Mouse (Mus musculus) stomach, postnatal 0 days (tissue): ENCODE results near the gene Lrrc17. TPM values are rescaled to one million over a fixed set of nuclear protein-coding genes. Genes with fewer than 3 reads are reported as not detected.

ENCODE experiments used
- ATAC-seq: fragments of 200-750 bp; cut with Nextera tagmentation; 2 replicates; pipeline ENCODE4 v1.8.0; 2017; ENCODE audit not compliant: low FRiP score, low TSS enrichment
- DNase-seq: peaks from one replicate; pipeline ENCODE4 v3.0.0-alpha.2; 2016; ENCODE audit warnings: low spot score
- H3K27ac ChIP-seq: fragments of 300-500 bp; sonication (generic); replicated peaks from 2 replicates; pipeline ENCODE4 v1.5.1; 2014; ENCODE audit warnings: mild to moderate bottlenecking, control low read depth
- H3K27me3 ChIP-seq: fragments of 300-500 bp; sonication (generic); 2 replicates; pipeline ENCODE4 v1.6.1; 2014; ENCODE audit warnings: low read length; ENCODE audit not compliant: control insufficient read depth, insufficient read depth
- H3K36me3 ChIP-seq: fragments of 300-500 bp; sonication (generic); 2 replicates; pipeline ENCODE4 v1.6.1; 2014; ENCODE audit warnings: low read length, mixed read lengths; ENCODE audit not compliant: control insufficient read depth, insufficient read depth
- H3K4me1 ChIP-seq: fragments of 300-500 bp; sonication (generic); replicated peaks from 2 replicates; pipeline ENCODE4 v1.6.1; 2014; ENCODE audit warnings: antibody characterized with exemption; ENCODE audit not compliant: control insufficient read depth, insufficient read depth
- H3K4me2 ChIP-seq: fragments of 300-500 bp; sonication (generic); replicated peaks from 2 replicates; pipeline ENCODE4 v1.6.1; 2014; ENCODE audit warnings: low read depth, mild to moderate bottlenecking, control low read depth, moderate library complexity
- H3K4me3 ChIP-seq: fragments of 300-500 bp; sonication (generic); 2 replicates; pipeline ENCODE4 v1.5.1; 2014; ENCODE audit warnings: low read depth, low read length, control low read depth
- H3K9ac ChIP-seq: fragments of 300-500 bp; sonication (generic); 2 replicates; pipeline ENCODE4 v1.6.1; 2014; ENCODE audit warnings: mild to moderate bottlenecking, low read length, control low read depth, mixed read lengths
- H3K9me3 ChIP-seq: fragments of 300-500 bp; sonication (generic); 2 replicates; pipeline ENCODE4 v1.6.1; 2016; ENCODE audit warnings: low read length; ENCODE audit not compliant: control insufficient read depth
- CTCF ChIP-seq: IDR thresholded peaks from 2 replicates; pipeline ENCODE4 v1.5.1; 2016; ENCODE audit warnings: antibody characterized with exemption, low read depth, mild to moderate bottlenecking, moderate library complexity
- EP300 ChIP-seq: optimal IDR thresholded peaks from 2 replicates; pipeline ENCODE3; 2016; ENCODE audit warnings: antibody characterized with exemption
- WGBS: fragments of 180-500 bp; shearing (Covaris S2); extraction: QIAGEN DNeasy Blood & Tissue Kit; methylation state at CpG from one replicate; pipeline ENCODE4 v1.1.7; 2014; 5-methylcytosine and 5-hydroxymethylcytosine counted together
- polyA plus RNA-seq: library from polyadenylated mRNA; unstranded; fragments of >200 nt; fragmentation: Nextera tagmentation; extraction: Ambion mirVana; gene quantifications from 2 replicates; pipeline ENCODE4 v1.2.1, GENCODE M21; 2015

Lrrc17 gene
- polyA plus RNA-seq, 1 experiment from 2014 or later = 18.5 TPM

DNA sequence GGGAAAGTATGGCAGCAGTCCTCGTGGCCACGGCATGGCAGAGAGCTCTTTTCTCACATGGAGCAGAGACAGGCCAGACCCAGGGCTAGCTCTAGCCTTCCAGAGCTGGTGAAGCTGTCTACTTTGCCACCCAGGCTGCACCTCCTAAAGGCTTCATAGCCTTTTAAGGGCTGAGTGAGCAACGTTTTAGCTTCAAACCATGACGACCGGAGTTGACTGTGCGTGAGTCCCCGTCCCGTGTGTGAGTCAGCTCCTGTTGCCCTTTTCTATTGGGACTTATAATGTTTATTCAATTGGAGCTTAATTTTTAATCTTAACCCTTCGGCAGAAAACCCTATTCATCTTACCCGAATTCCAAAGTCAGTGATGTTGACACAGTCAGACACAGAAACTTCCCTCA is 43.2 kb upstream of the Lrrc17 start:
- TF ChIP-seq CTCF (no peak), EP300 (no peak)
- WGBS = 27% methylated on average over 10 of the region's 10 CpGs
- peak; percentile 45; the same call in 1 of the 2 replicates for ATAC-seq
- no peaks in the 10 kb centered on the region for H3K9me3 ChIP-seq
- H3K4me1 ChIP-seq = peaks cover 9% of the 10 kb centered on the region; the same call in 1 of the 2 replicates
- no peaks in the 10 kb centered on the region for H3K36me3 ChIP-seq
- peak overlapping the region; percentile 58 for H3K27ac ChIP-seq
- DNase-seq = no peak
- H3K4me3 ChIP-seq = no peak overlapping the region
- no peak overlapping the region for H3K4me2 ChIP-seq
- no peak overlapping the region for H3K9ac ChIP-seq
- no peaks in the 10 kb centered on the region for H3K27me3 ChIP-seq

- H3K4me1 ChIP-seq = peaks cover 9% of the 10 kb centered on the region; the same call in 1 of the 2 replicates
- H3K9ac ChIP-seq = no peak overlapping the region
- DNase-seq (no peak), ATAC-seq (no peak)
- no peak overlapping the region for H3K4me2 ChIP-seq
- 65% methylated on average over 2 of the region's 2 CpGs for WGBS
- no peaks in the 10 kb centered on the region for H3K36me3 ChIP-seq
- no peak overlapping the region for H3K4me3 ChIP-seq
- no peaks in the 10 kb centered on the region for H3K27me3 ChIP-seq
- H3K27ac ChIP-seq = no peak overlapping the region
- TF ChIP-seq CTCF (no peak), EP300 (no peak)
- no peaks in the 10 kb centered on the region for H3K9me3 ChIP-seq
These were observed 42.4 kb upstream of the Lrrc17 start for GRCm38 (mm10) chr5:21500941-21501340.

DNA sequence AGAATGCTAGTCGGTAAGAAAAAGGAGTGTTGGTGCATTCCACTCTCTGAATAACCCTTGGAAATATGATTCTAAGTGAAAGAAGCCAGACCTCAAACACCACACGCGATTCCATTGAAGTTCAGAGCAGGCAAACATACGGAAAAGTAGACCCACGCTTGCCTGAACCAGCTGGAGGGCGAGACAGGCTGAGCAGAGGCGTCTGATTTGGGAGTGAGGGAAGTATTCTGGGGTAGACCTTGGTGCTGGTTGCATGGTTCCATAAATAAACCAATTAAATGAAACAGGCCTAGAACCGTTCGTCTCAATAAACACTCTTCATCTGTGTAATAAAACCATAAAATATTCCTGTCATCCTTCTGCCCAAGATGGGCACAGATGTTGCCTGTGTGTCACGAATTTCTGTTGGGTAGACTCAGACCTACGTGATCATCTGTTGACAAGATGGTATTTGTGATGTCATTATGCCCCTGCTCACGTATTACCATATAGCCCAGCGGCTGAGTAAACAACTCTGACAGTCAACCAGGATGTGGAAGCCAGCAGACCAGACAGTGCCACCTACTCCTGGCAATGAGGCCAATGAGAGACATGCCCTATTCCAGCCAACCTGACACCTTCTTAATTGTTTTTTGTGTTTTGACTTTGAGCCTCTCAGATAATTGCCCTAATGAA is 40.3 kb upstream of the Lrrc17 start:
- TF ChIP-seq EP300 = no peak
- TF ChIP-seq CTCF = no peak
- Histone ChIP-seq H3K27ac (no peak overlapping the region), H3K4me3 (no peak overlapping the region), H3K36me3 (no peaks in the 10 kb centered on the region), H3K9me3 (no peaks in the 10 kb centered on the region), H3K4me2 (no peak overlapping the region), H3K4me1 (peaks cover 5% of the 10 kb centered on the region; the same call in 1 of the 2 replicates), H3K9ac (no peak overlapping the region), H3K27me3 (no peaks in the 10 kb centered on the region)
- WGBS = 69% methylated on average over 13 of the region's 13 CpGs
- DNase-seq (no peak), ATAC-seq (no peak)

- Histone ChIP-seq H3K27me3 (no peaks in the 10 kb centered on the region), H3K4me1 (peaks cover under 1% of the 10 kb centered on the region; the same call in 1 of the 2 replicates), H3K4me3 (no peak overlapping the region), H3K27ac (no peak overlapping the region), H3K4me2 (no peak overlapping the region), H3K36me3 (no peaks in the 10 kb centered on the region), H3K9me3 (no peaks in the 10 kb centered on the region), H3K9ac (no peak overlapping the region)
- 72% methylated on average over 8 of the region's 8 CpGs for WGBS
- TF ChIP-seq EP300 (no peak), CTCF (no peak)
- DNase-seq = no peak
- ATAC-seq = no peak
These were observed 38.2 kb upstream of the Lrrc17 start for GRCm38 (mm10) chr5:21505159-21505558.

DNA sequence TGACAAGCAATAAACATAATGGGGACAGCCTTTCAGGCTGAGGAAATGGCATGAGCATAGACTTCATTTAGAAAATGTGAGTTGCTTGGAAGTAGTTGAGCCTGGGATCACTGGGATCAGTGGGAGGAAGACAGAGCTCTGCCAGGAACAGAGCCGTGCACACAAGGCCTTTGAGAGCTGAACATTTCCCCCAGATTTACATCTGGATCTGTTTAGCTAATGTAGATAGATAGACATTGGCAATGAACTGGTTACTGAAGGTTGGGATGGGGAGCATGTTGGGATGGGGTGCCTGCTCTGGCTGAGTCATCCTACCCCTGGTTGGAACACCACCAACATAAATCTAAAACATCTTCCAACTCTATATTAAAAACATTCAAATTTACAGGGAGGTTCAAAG is 36.5 kb upstream of the Lrrc17 start:
- Histone ChIP-seq H3K9me3 (no peaks in the 10 kb centered on the region), H3K4me2 (no peak overlapping the region), H3K27me3 (no peaks in the 10 kb centered on the region), H3K36me3 (no peaks in the 10 kb centered on the region), H3K4me3 (no peak overlapping the region), H3K9ac (no peak overlapping the region), H3K27ac (no peak overlapping the region), H3K4me1 (no peaks in the 10 kb centered on the region)
- 36% methylated on average over 1 of the region's 1 CpGs for WGBS
- TF ChIP-seq EP300 (no peak), CTCF (no peak)
- DNase-seq (no peak), ATAC-seq (no peak)

DNA sequence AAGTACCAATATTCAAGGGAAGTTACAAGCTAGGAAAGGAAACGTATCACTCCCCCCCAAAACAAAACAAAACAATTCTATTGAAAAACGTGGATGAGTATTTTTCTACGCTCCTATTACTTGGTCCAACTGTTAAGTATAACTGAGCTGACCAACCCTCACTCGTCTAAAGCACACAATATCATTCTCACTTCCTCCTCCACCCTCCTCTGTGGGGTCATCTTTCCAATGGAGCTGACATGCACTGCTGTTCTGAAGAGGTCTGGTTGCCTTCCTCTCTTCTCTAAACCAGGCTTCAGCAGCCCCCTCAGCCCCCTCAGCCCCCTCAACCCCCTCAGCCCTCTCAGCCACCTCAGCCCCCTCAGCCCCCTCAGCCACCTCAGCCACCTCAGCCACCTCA is 33.6 kb upstream of the Lrrc17 start:
- no peak overlapping the region for H3K4me2 ChIP-seq
- ATAC-seq (no peak), DNase-seq (no peak)
- no peaks in the 10 kb centered on the region for H3K4me1 ChIP-seq
- H3K36me3 ChIP-seq = no peaks in the 10 kb centered on the region
- WGBS = 70% methylated on average over 4 of the region's 4 CpGs
- H3K9ac ChIP-seq = no peak overlapping the region
- TF ChIP-seq CTCF = no peak
- no peak for TF ChIP-seq EP300
- no peak overlapping the region for H3K4me3 ChIP-seq
- no peaks in the 10 kb centered on the region for H3K9me3 ChIP-seq
- H3K27me3 ChIP-seq = no peaks in the 10 kb centered on the region
- H3K27ac ChIP-seq = no peak overlapping the region
